Mouse (Mus musculus) urinary bladder, adult 18-20 months (tissue): Measurements from ENCODE around the gene Tnik.
A peak's percentile ranks its signal among the peaks of the same experiment; 100 is the strongest.

Source experiments
- DNase-seq, 2 experiments: peaks; one replicate each; pipeline ENCODE4 v3.0.0; 2022; ENCODE audit warnings: low spot score in 2 of 2, mixed read lengths in 2 of 2

Gene Tnik

GRCm38 (mm10) chr3:28263002-28263947 is at the start of gene Tnik:
Gene Tnik, plus strand, starts transcription at chr3:28263214.
- DNase-seq = peak; percentile 55 to 59

- peak in 1 of 2 experiments; percentile 5 for DNase-seq
Observed at GRCm38 (mm10) chr3:28214886-28215311, 48.1 kb upstream of the Tnik start.

- DNase-seq = no peak
Observed at GRCm38 (mm10) chr3:28217001-28217400, 46.0 kb upstream of the Tnik start.

GRCm38 (mm10) chr3:28219533-28219932 is 43.5 kb upstream of the Tnik start:
- no peak for DNase-seq

- no peak for DNase-seq
Observed at GRCm38 (mm10) chr3:28219964-28220363, 43.0 kb upstream of the Tnik start.

- no peak for DNase-seq
Observed at GRCm38 (mm10) chr3:28224437-28225356, 38.3 kb upstream of the Tnik start.

GRCm38 (mm10) chr3:28225357-28225905 is 37.6 kb upstream of the Tnik start:
- no peak for DNase-seq

- DNase-seq = no peak
Observed at GRCm38 (mm10) chr3:28226181-28226580, 36.8 kb upstream of the Tnik start.

GRCm38 (mm10) chr3:28228930-28229329 is 34.1 kb upstream of the Tnik start:
- no peak for DNase-seq

- DNase-seq = peak in 1 of 2 experiments; percentile 12
Observed at GRCm38 (mm10) chr3:28229503-28229902, 33.5 kb upstream of the Tnik start.

GRCm38 (mm10) chr3:28232885-28233284 is 30.1 kb upstream of the Tnik start:
- DNase-seq = no peak

GRCm38 (mm10) chr3:28234179-28234578 is 28.8 kb upstream of the Tnik start:
- DNase-seq = no peak

GRCm38 (mm10) chr3:28236689-28237088 is 26.3 kb upstream of the Tnik start:
- no peak for DNase-seq

GRCm38 (mm10) chr3:28238136-28238535 is 24.9 kb upstream of the Tnik start:
- DNase-seq = peak in 1 of 2 experiments; percentile 30

GRCm38 (mm10) chr3:28242561-28242960 is 20.5 kb upstream of the Tnik start:
- no peak for DNase-seq

- no peak for DNase-seq
Observed at GRCm38 (mm10) chr3:28244244-28244890, 18.6 kb upstream of the Tnik start.

GRCm38 (mm10) chr3:28248255-28248957 is 14.6 kb upstream of the Tnik start:
- no peak for DNase-seq

GRCm38 (mm10) chr3:28255711-28256110 is 7.3 kb upstream of the Tnik start:
- no peak for DNase-seq

GRCm38 (mm10) chr3:28262371-28263001 is 528 bp upstream of the Tnik start:
- DNase-seq = peak; percentile 41 to 58
